In the genomic region with DNA sequence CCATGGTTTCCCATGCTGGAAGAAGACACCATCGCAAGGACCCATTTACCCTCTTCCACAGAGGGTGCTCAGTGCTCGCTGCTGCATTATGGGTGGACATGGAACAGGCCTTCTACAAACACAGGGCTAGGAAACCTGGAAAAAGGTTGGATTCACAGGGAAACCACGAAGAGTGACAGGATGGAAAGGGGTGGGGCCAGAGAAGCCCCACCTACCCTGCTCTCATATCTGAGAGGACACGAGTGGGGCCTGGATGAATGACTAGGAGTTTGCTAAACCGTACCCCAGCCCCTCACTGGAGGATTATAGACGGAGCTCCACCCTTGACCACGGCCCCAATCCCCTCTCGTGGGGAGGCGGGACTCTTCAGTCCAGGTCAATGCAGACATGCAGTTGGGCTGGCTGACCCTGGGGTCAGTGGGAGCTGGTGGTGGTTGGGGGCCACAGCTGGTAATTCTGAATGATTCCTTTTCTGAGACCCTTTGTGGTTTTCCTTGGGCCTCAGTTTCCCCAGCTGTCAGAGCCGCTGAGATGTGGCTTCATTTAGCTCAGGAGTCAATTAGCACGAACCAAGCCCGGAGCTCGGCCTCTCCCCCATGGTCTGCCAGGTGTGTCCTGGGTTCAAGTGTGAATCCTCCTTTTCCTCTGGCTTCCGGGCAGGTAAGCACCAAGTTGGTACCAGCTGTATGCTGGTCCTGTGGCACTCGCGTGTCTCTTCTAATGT, we compare ENCODE assay signal across 8 mouse cellular contexts. TPM values are rescaled to one million over a fixed set of nuclear protein-coding genes. Genes with fewer than 3 reads are reported as not detected.
DNase-seq lines count a peak whose midpoint lies in the region; ATAC-seq and TF ChIP-seq lines count a peak whose summit lies in the region.

No protein-coding gene starts in this region.

- H3K4me2 ChIP-seq in embryonic facial prominence, embryonic 15.5 days (replicated peaks), result no peak overlapping the region
- no peak overlapping the region for H3K4me2 ChIP-seq in hindbrain, postnatal 0 days (ENCODE audit: low read depth, low read length)
- no peak overlapping the region for H3K4me2 ChIP-seq in midbrain, postnatal 0 days (ENCODE audit: low read depth, low read length, poor library complexity, severe bottlenecking)

- no peaks in the 10 kb centered on the region for H3K9me3 ChIP-seq in embryonic facial prominence, embryonic 15.5 days (replicated peaks)
- H3K9me3 ChIP-seq in hindbrain, postnatal 0 days (ENCODE audit: low read length), result no peaks in the 10 kb centered on the region
- no peaks in the 10 kb centered on the region for H3K9me3 ChIP-seq in midbrain, postnatal 0 days (ENCODE audit: low read length)

- H3K9ac ChIP-seq in embryonic facial prominence, embryonic 15.5 days, result no peak overlapping the region
- H3K9ac ChIP-seq in hindbrain, postnatal 0 days (replicated peaks; ENCODE audit: low read length), result no peak overlapping the region
- no peak overlapping the region for H3K9ac ChIP-seq in midbrain, postnatal 0 days (replicated peaks; ENCODE audit: low read length, poor library complexity, severe bottlenecking)

- peak overlapping the region; percentile 97 for H3K27ac ChIP-seq in left cerebral cortex, adult 2 months
- peak overlapping the region; percentile 86 for H3K27ac ChIP-seq in embryonic facial prominence, embryonic 15.5 days (replicated peaks)
- H3K27ac ChIP-seq in hindbrain, postnatal 0 days, result peak overlapping the region; percentile 71
- H3K27ac ChIP-seq in midbrain, postnatal 0 days (ENCODE audit: low read depth, low read length), result 0 out of 2 replicates have a peak overlapping the region, but pooled peaks have one; percentile 55

- 73% methylated on average over 16 of the region's 16 CpGs for WGBS in embryonic facial prominence, embryonic 15.5 days
- WGBS in hindbrain, postnatal 0 days, result 75% methylated on average over 16 of the region's 16 CpGs
- WGBS in midbrain, postnatal 0 days, result 75% methylated on average over 16 of the region's 16 CpGs

- H3K36me3 ChIP-seq in embryonic facial prominence, embryonic 15.5 days, result peaks cover 35% of the 10 kb centered on the region
- H3K36me3 ChIP-seq in hindbrain, postnatal 0 days (ENCODE audit: insufficient read depth, low read length), result peaks cover 4% of the 10 kb centered on the region; the same call in 1 of the 2 replicates
- H3K36me3 ChIP-seq in midbrain, postnatal 0 days (ENCODE audit: insufficient read depth, low read length), result peaks cover 12% of the 10 kb centered on the region

- H3K4me1 ChIP-seq in embryonic facial prominence, embryonic 15.5 days, result peaks cover 100% of the 10 kb centered on the region
- peaks cover 27% of the 10 kb centered on the region; the same call in 1 of the 2 replicates for H3K4me1 ChIP-seq in hindbrain, postnatal 0 days (ENCODE audit: insufficient read depth, low read length)
- peaks cover 6% of the 10 kb centered on the region; the same call in 1 of the 2 replicates for H3K4me1 ChIP-seq in midbrain, postnatal 0 days (ENCODE audit: insufficient read depth, low read length)

- no peaks in the 10 kb centered on the region for H3K27me3 ChIP-seq in embryonic facial prominence, embryonic 15.5 days
- no peaks in the 10 kb centered on the region for H3K27me3 ChIP-seq in hindbrain, postnatal 0 days (ENCODE audit: insufficient read depth, low read length)
- H3K27me3 ChIP-seq in midbrain, postnatal 0 days (ENCODE audit: insufficient read depth, low read length), result 0 out of 2 replicates have a peak, but pooled peaks cover 3% of the 10 kb centered on the region

- ATAC-seq in embryonic facial prominence, embryonic 15.5 days (ENCODE audit: insufficient number of reproducible peaks, low FRiP score, low TSS enrichment, low read depth), result no peak
- ATAC-seq in hindbrain, postnatal 0 days, result no peak
- ATAC-seq in midbrain, postnatal 0 days (ENCODE audit: low FRiP score), result no peak

- H3K4me3 ChIP-seq in left cerebral cortex, adult 2 months, result no peak overlapping the region
- H3K4me3 ChIP-seq in embryonic facial prominence, embryonic 15.5 days (replicated peaks), result no peak overlapping the region
- H3K4me3 ChIP-seq in hindbrain, postnatal 0 days (ENCODE audit: low read length), result no peak overlapping the region
- H3K4me3 ChIP-seq in midbrain, postnatal 0 days (ENCODE audit: low read depth, low read length), result no peak overlapping the region

- no peak for TF ChIP-seq CTCF in left cerebral cortex, adult 2 months (IDR thresholded peaks at IDR 0.05)
- TF ChIP-seq CTCF in hindbrain, postnatal 0 days (IDR thresholded peaks at IDR 0.05; ENCODE audit: low read depth), result no peak
- no peak for TF ChIP-seq CTCF in midbrain, postnatal 0 days (IDR thresholded peaks at IDR 0.05)

- DNase-seq in left cerebral cortex, adult 2 months (ENCODE audit: extremely low spot score in 1 of 2, low spot score in 2 of 2), result no peak
- DNase-seq in left cerebral cortex, postnatal 14 days (ENCODE audit: low spot score in 2 of 2), result no peak
- DNase-seq in hindbrain, postnatal 0 days (ENCODE audit: low spot score), result no peak
- no peak for DNase-seq in midbrain, postnatal 0 days (ENCODE audit: low spot score)
- no peak for DNase-seq in thymus, postnatal 10 days (ENCODE audit: low spot score in 2 of 2)
- DNase-seq in yolk sac, embryonic 10.5 days (ENCODE audit: low spot score), result no peak
- DNase-seq in thymus, postnatal 4 days, result no peak

- intact Hi-C loops in left cerebral cortex, adult 2 months (cut with DNase I), result loop anchor here (2.0 kb wide), 1 partner anchor 14 kb away; no protein-coding TSS in a partner anchor
- intact Hi-C loops in left cerebral cortex, postnatal 14 days (cut with DNase I), result loop anchor here (2.0 kb wide), 1 partner anchor 14 kb away; no protein-coding TSS in a partner anchor

RNA-seq across cellular contexts. Expression of gene Smim24, which starts 19.9 kb away (rescaled TPM):
- 1 to 10 TPM; 1.3 to 1.4 TPM for total RNA-seq in left cerebral cortex, adult 2 months (2021)
- 1 to 10 TPM; 1.8 to 1.9 TPM for total RNA-seq in left cerebral cortex, postnatal 14 days (2021)
- 5.0 and 8.3 TPM in 2 replicates for polyA plus RNA-seq in embryonic facial prominence, embryonic 15.5 days (2015; fragmentation: Nextera tagmentation; extraction: Ambion mirVana)
- 2.9 and 3.7 TPM in 2 replicates for total RNA-seq in hindbrain, postnatal 0 days (2014; rRNA removed)
- 1.4 and 1.7 TPM in 2 replicates for polyA plus RNA-seq in hindbrain, postnatal 0 days (2015; fragmentation: Nextera tagmentation; extraction: Ambion mirVana)
- 1.5 and 1.7 TPM in 2 replicates for total RNA-seq in midbrain, postnatal 0 days (2014; rRNA removed)
- 1.1 and 2.0 TPM in 2 replicates for polyA plus RNA-seq in midbrain, postnatal 0 days (2015; fragmentation: Nextera tagmentation; extraction: Ambion mirVana)

RNA-seq across cellular contexts. Expression of gene Gm48552, which starts 23.9 kb away (rescaled TPM):
- total RNA-seq in left cerebral cortex, adult 2 months (2021), result 1 to 10 TPM; 5.1 to 7.1 TPM
- 1 to 10 TPM; 2.8 to 4.7 TPM for total RNA-seq in left cerebral cortex, postnatal 14 days (2021)
- polyA plus RNA-seq in embryonic facial prominence, embryonic 15.5 days (2015; fragmentation: Nextera tagmentation; extraction: Ambion mirVana), result 1.6 and 2.9 TPM in 2 replicates
- 7.5 TPM in 2 replicates for total RNA-seq in hindbrain, postnatal 0 days (2014; rRNA removed)
- 2.7 and 4.0 TPM in 2 replicates for polyA plus RNA-seq in hindbrain, postnatal 0 days (2015; fragmentation: Nextera tagmentation; extraction: Ambion mirVana)
- total RNA-seq in midbrain, postnatal 0 days (2014; rRNA removed), result 6.6 TPM in 1 of 2 replicates, not detected in the other
- polyA plus RNA-seq in midbrain, postnatal 0 days (2015; fragmentation: Nextera tagmentation; extraction: Ambion mirVana), result 1.6 and 3.9 TPM in 2 replicates

RNA-seq across cellular contexts. Expression of gene Gm48551, which starts 28.5 kb away (rescaled TPM):
- total RNA-seq in left cerebral cortex, adult 2 months (2021), result 1 to 10 TPM; 2.0 to 3.4 TPM
- 1 to 10 TPM; 2.4 to 3.2 TPM for total RNA-seq in left cerebral cortex, postnatal 14 days (2021)
- polyA plus RNA-seq in embryonic facial prominence, embryonic 15.5 days (2015; fragmentation: Nextera tagmentation; extraction: Ambion mirVana), result 3.1 and 3.2 TPM in 2 replicates
- 2.1 and 3.3 TPM in 2 replicates for total RNA-seq in hindbrain, postnatal 0 days (2014; rRNA removed)
- polyA plus RNA-seq in hindbrain, postnatal 0 days (2015; fragmentation: Nextera tagmentation; extraction: Ambion mirVana), result 5.3 and 7.0 TPM in 2 replicates
- 0.88 and 2.7 TPM in 2 replicates for total RNA-seq in midbrain, postnatal 0 days (2014; rRNA removed)
- 5.8 and 10.2 TPM in 2 replicates for polyA plus RNA-seq in midbrain, postnatal 0 days (2015; fragmentation: Nextera tagmentation; extraction: Ambion mirVana)

RNA-seq across cellular contexts. Expression of gene Dohh, which starts 28.5 kb away (rescaled TPM):
- total RNA-seq in left cerebral cortex, adult 2 months (2021), result 10 to 100 TPM; 87.1 to 95.1 TPM
- total RNA-seq in left cerebral cortex, postnatal 14 days (2021), result 10 to 100 TPM; 82.4 to 88.6 TPM
- 83.1 and 85.2 TPM in 2 replicates for polyA plus RNA-seq in embryonic facial prominence, embryonic 15.5 days (2015; fragmentation: Nextera tagmentation; extraction: Ambion mirVana)
- total RNA-seq in hindbrain, postnatal 0 days (2014; rRNA removed), result 146 TPM in 2 replicates
- polyA plus RNA-seq in hindbrain, postnatal 0 days (2015; fragmentation: Nextera tagmentation; extraction: Ambion mirVana), result 111 and 114 TPM in 2 replicates
- 120 and 132 TPM in 2 replicates for total RNA-seq in midbrain, postnatal 0 days (2014; rRNA removed)
- polyA plus RNA-seq in midbrain, postnatal 0 days (2015; fragmentation: Nextera tagmentation; extraction: Ambion mirVana), result 95.8 and 115 TPM in 2 replicates

RNA-seq across cellular contexts. Expression of gene Fzr1, which starts 34.4 kb away (rescaled TPM):
- total RNA-seq in left cerebral cortex, adult 2 months (2021), result 10 to 100 TPM; 69.1 to 70.6 TPM
- total RNA-seq in left cerebral cortex, postnatal 14 days (2021), result 10 to 100 TPM; 74.8 to 80.3 TPM
- 98.8 and 102 TPM in 2 replicates for polyA plus RNA-seq in embryonic facial prominence, embryonic 15.5 days (2015; fragmentation: Nextera tagmentation; extraction: Ambion mirVana)
- 106 and 118 TPM in 2 replicates for total RNA-seq in hindbrain, postnatal 0 days (2014; rRNA removed)
- 131 and 134 TPM in 2 replicates for polyA plus RNA-seq in hindbrain, postnatal 0 days (2015; fragmentation: Nextera tagmentation; extraction: Ambion mirVana)
- 92.6 and 98.3 TPM in 2 replicates for total RNA-seq in midbrain, postnatal 0 days (2014; rRNA removed)
- 147 and 149 TPM in 2 replicates for polyA plus RNA-seq in midbrain, postnatal 0 days (2015; fragmentation: Nextera tagmentation; extraction: Ambion mirVana)
